Mouse (Mus musculus): ENCODE measurements at regions not wholly inside any gene's neighbourhood (a gene's known extent, or its start where the extent isn't known, plus 50 kb on each side); places are given as distances from the start of the nearest gene placed in this dataset.

GRCm38 (mm10) chr6:100010954-100011481 is 276.3 kb downstream of the Rybp start:
- 60% methylated on average over 9 of the region's 9 CpGs for WGBS
- Histone ChIP-seq H3K4me1 (peaks cover 28% of the 10 kb centered on the region), H3K4me3 (no peak overlapping the region), H3K27ac (peak overlapping the region; percentile 42; the same call in 1 of the 2 replicates), H3K27me3 (ENCODE audit: insufficient read depth, poor library complexity, severe bottlenecking) (peaks cover 83% of the 10 kb centered on the region), H3K9me3 (no peaks in the 10 kb centered on the region), H3K36me3 (no peaks in the 10 kb centered on the region)
- DNase-seq (ENCODE audit: low spot score), result no peak

GRCm38 (mm10) chr6:99999711-100000365 is 273.6 kb upstream of the Prok2 start:
- H3K4me3 ChIP-seq, result no peak overlapping the region
- no peaks in the 10 kb centered on the region for H3K36me3 ChIP-seq
- peaks cover 97% of the 10 kb centered on the region for H3K27me3 ChIP-seq (ENCODE audit: insufficient read depth, poor library complexity, severe bottlenecking)
- H3K4me1 ChIP-seq, result peaks cover 11% of the 10 kb centered on the region; the same call in 1 of the 2 replicates
- no peak for DNase-seq (ENCODE audit: low spot score)
- 57% methylated on average over 13 of the region's 13 CpGs for WGBS
- no peaks in the 10 kb centered on the region for H3K9me3 ChIP-seq
- no peak overlapping the region for H3K27ac ChIP-seq

- H3K27ac ChIP-seq, result no peak overlapping the region
- peaks cover 85% of the 10 kb centered on the region for H3K27me3 ChIP-seq (ENCODE audit: insufficient read depth, poor library complexity, severe bottlenecking)
- 60% methylated on average over 15 of the region's 15 CpGs for WGBS
- no peaks in the 10 kb centered on the region for H3K36me3 ChIP-seq
- no peak for DNase-seq (ENCODE audit: low spot score)
- no peaks in the 10 kb centered on the region for H3K9me3 ChIP-seq
- no peak overlapping the region for H3K4me3 ChIP-seq
- peaks cover 35% of the 10 kb centered on the region for H3K4me1 ChIP-seq
These were observed 270.1 kb upstream of the Prok2 start for GRCm38 (mm10) chr6:99995970-99996956.

- Histone ChIP-seq H3K27ac (no peak overlapping the region), H3K4me3 (no peak overlapping the region), H3K4me1 (peaks cover 40% of the 10 kb centered on the region), H3K27me3 (ENCODE audit: insufficient read depth, poor library complexity, severe bottlenecking) (peaks cover 70% of the 10 kb centered on the region), H3K36me3 (no peaks in the 10 kb centered on the region), H3K9me3 (no peaks in the 10 kb centered on the region)
- 38% methylated on average over 3 of the region's 3 CpGs for WGBS
- DNase-seq (ENCODE audit: low spot score), result no peak
These were observed 267.8 kb upstream of the Prok2 start for GRCm38 (mm10) chr6:99994026-99994425.

GRCm38 (mm10) chr6:99991079-99991478 is 264.9 kb upstream of the Prok2 start:
- H3K27ac ChIP-seq, result peak overlapping the region; percentile 72
- DNase-seq (ENCODE audit: low spot score), result peak; percentile 95
- H3K9me3 ChIP-seq, result no peaks in the 10 kb centered on the region
- no peaks in the 10 kb centered on the region for H3K36me3 ChIP-seq
- peaks cover 42% of the 10 kb centered on the region for H3K4me1 ChIP-seq
- no peak overlapping the region for H3K4me3 ChIP-seq
- H3K27me3 ChIP-seq (ENCODE audit: insufficient read depth, poor library complexity, severe bottlenecking), result peaks cover 69% of the 10 kb centered on the region
- WGBS, result 27% methylated on average over 7 of the region's 7 CpGs

GRCm38 (mm10) chr6:99990604-99991003 is 264.4 kb upstream of the Prok2 start:
- no peak overlapping the region for H3K4me3 ChIP-seq
- no peaks in the 10 kb centered on the region for H3K36me3 ChIP-seq
- no peaks in the 10 kb centered on the region for H3K9me3 ChIP-seq
- peaks cover 47% of the 10 kb centered on the region for H3K4me1 ChIP-seq
- peak overlapping the region; percentile 64; the same call in 1 of the 2 replicates for H3K27ac ChIP-seq
- 69% methylated on average over 6 of the region's 6 CpGs for WGBS
- peaks cover 69% of the 10 kb centered on the region for H3K27me3 ChIP-seq (ENCODE audit: insufficient read depth, poor library complexity, severe bottlenecking)
- no peak for DNase-seq (ENCODE audit: low spot score)

GRCm38 (mm10) chr6:99986449-99986848 is 260.3 kb upstream of the Prok2 start:
- Histone ChIP-seq H3K27ac (no peak overlapping the region), H3K4me1 (peaks cover 36% of the 10 kb centered on the region), H3K36me3 (no peaks in the 10 kb centered on the region), H3K9me3 (no peaks in the 10 kb centered on the region), H3K27me3 (ENCODE audit: insufficient read depth, poor library complexity, severe bottlenecking) (peaks cover 82% of the 10 kb centered on the region), H3K4me3 (no peak overlapping the region)
- WGBS, result 37% methylated on average over 3 of the region's 3 CpGs
- no peak for DNase-seq (ENCODE audit: low spot score)

- WGBS, result 16% methylated on average over 5 of the region's 5 CpGs
- Histone ChIP-seq H3K27ac (peak overlapping the region; percentile 13; the same call in 1 of the 2 replicates), H3K4me3 (peak overlapping the region; percentile 19; the same call in 1 of the 2 replicates), H3K36me3 (no peaks in the 10 kb centered on the region), H3K4me1 (peaks cover 30% of the 10 kb centered on the region), H3K9me3 (no peaks in the 10 kb centered on the region), H3K27me3 (ENCODE audit: insufficient read depth, poor library complexity, severe bottlenecking) (peaks cover 91% of the 10 kb centered on the region)
- DNase-seq (ENCODE audit: low spot score), result no peak
These were observed 259.1 kb upstream of the Prok2 start for GRCm38 (mm10) chr6:99985322-99985721.

- no peak for DNase-seq (ENCODE audit: low spot score)
- Histone ChIP-seq H3K27ac (no peak overlapping the region), H3K27me3 (ENCODE audit: insufficient read depth, poor library complexity, severe bottlenecking) (peaks cover 93% of the 10 kb centered on the region), H3K4me3 (peak overlapping the region; percentile 19; the same call in 1 of the 2 replicates), H3K9me3 (no peaks in the 10 kb centered on the region), H3K4me1 (peaks cover 30% of the 10 kb centered on the region), H3K36me3 (no peaks in the 10 kb centered on the region)
- WGBS, result 9% methylated on average over 10 of the region's 10 CpGs
These were observed 258.6 kb upstream of the Prok2 start for GRCm38 (mm10) chr6:99984856-99985224.

GRCm38 (mm10) chr6:99984057-99984855 is 258.1 kb upstream of the Prok2 start:
- H3K27me3 ChIP-seq (ENCODE audit: insufficient read depth, poor library complexity, severe bottlenecking), result peaks cover 95% of the 10 kb centered on the region
- no peaks in the 10 kb centered on the region for H3K36me3 ChIP-seq
- 11% methylated on average over 7 of the region's 7 CpGs for WGBS
- H3K9me3 ChIP-seq, result no peaks in the 10 kb centered on the region
- H3K4me3 ChIP-seq, result no peak overlapping the region; the same call in 1 of the 2 replicates
- H3K27ac ChIP-seq, result no peak overlapping the region
- DNase-seq (ENCODE audit: low spot score), result no peak
- peaks cover 33% of the 10 kb centered on the region for H3K4me1 ChIP-seq

GRCm38 (mm10) chr6:99979614-99980013 is 253.4 kb upstream of the Prok2 start:
- no peaks in the 10 kb centered on the region for H3K9me3 ChIP-seq
- H3K27me3 ChIP-seq (ENCODE audit: insufficient read depth, poor library complexity, severe bottlenecking), result peaks cover 90% of the 10 kb centered on the region
- H3K27ac ChIP-seq, result no peak overlapping the region
- peaks cover 11% of the 10 kb centered on the region for H3K4me1 ChIP-seq
- no peak for DNase-seq (ENCODE audit: low spot score)
- H3K4me3 ChIP-seq, result no peak overlapping the region
- 25% methylated on average over 5 of the region's 5 CpGs for WGBS
- no peaks in the 10 kb centered on the region for H3K36me3 ChIP-seq

GRCm38 (mm10) chr6:99978164-99978746 is 252.1 kb upstream of the Prok2 start:
- Histone ChIP-seq H3K9me3 (no peaks in the 10 kb centered on the region), H3K36me3 (no peaks in the 10 kb centered on the region), H3K27me3 (ENCODE audit: insufficient read depth, poor library complexity, severe bottlenecking) (peaks cover 90% of the 10 kb centered on the region), H3K27ac (no peak overlapping the region), H3K4me1 (0 out of 2 replicates have a peak, but pooled peaks cover 9% of the 10 kb centered on the region), H3K4me3 (no peak overlapping the region)
- WGBS, result 52% methylated on average over 6 of the region's 6 CpGs
- no peak for DNase-seq (ENCODE audit: low spot score)

Measured in heart, embryonic 10.5 days (tissue).